Mouse (Mus musculus) liver, adult 2 months (tissue): ENCODE measurements around the gene Iffo2. TPM values are rescaled to one million over a fixed set of nuclear protein-coding genes. Genes with fewer than 3 reads are reported as not detected.
"Not testable (repeated sequence)": the region's sequence is repeated elsewhere in the genome, so short reads cannot be mapped to it uniquely, and the experiment has no call there.

ENCODE experiments used
- DNase-seq: peaks from one replicate; pipeline ENCODE4 v3.0.0-alpha.2; 2011; ENCODE audit warnings: low read depth, low spot score; ENCODE audit errors: extremely low read depth
- H3K27ac ChIP-seq: fragments of 200-500 bp; replicated peaks from 2 replicates; pipeline ENCODE4 v1.5.1; 2012; ENCODE audit warnings: low read depth, mild to moderate bottlenecking, control low read depth, inconsistent platforms, low read length; ENCODE audit not compliant: insufficient read depth
- H3K27me3 ChIP-seq: fragments of 200-500 bp; 2 replicates; pipeline ENCODE4 v1.6.1; 2012; ENCODE audit warnings: mild to moderate bottlenecking, moderate library complexity, low read length, inconsistent platforms; ENCODE audit not compliant: control insufficient read depth, insufficient read depth
- H3K36me3 ChIP-seq: fragments of 200-500 bp; 2 replicates; pipeline ENCODE4 v1.6.1; 2012; ENCODE audit warnings: low read length, inconsistent platforms; ENCODE audit not compliant: control insufficient read depth, insufficient read depth
- H3K4me1 ChIP-seq: fragments of 200-500 bp; 2 replicates; pipeline ENCODE4 v1.6.1; 2011; ENCODE audit warnings: low read length; ENCODE audit not compliant: control insufficient read depth, insufficient read depth
- H3K4me3 ChIP-seq: fragments of 200-500 bp; 2 replicates; pipeline ENCODE4 v1.5.1; 2011; ENCODE audit warnings: low read depth, mild to moderate bottlenecking, control low read depth, low read length, moderate library complexity; ENCODE audit not compliant: insufficient read depth
- H3K79me2 ChIP-seq: fragments of 200-500 bp; 2 replicates; pipeline ENCODE4 v1.6.1; 2012; ENCODE audit warnings: inconsistent platforms, mild to moderate bottlenecking, low read length, moderate library complexity; ENCODE audit not compliant: control insufficient read depth, insufficient read depth
- H3K9ac ChIP-seq: fragments of 200-500 bp; 2 replicates; pipeline ENCODE4 v1.6.1; 2012; ENCODE audit warnings: low read depth, mild to moderate bottlenecking, control low read depth, inconsistent platforms, low read length
- CTCF ChIP-seq: fragments of 200-500 bp; IDR thresholded peaks from 2 replicates; pipeline ENCODE4 v1.5.1; 2011; ENCODE audit warnings: low read depth, low read length, control low read depth
- POLR2A ChIP-seq: fragments of 200-500 bp; IDR thresholded peaks from 2 replicates; pipeline ENCODE4 v1.6.1; 2011; ENCODE audit warnings: low read length, control low read depth; ENCODE audit not compliant: insufficient read depth; ENCODE audit errors: extremely low read depth
- WGBS: fragments of 180-500 bp; shearing (Covaris S2); methylation state at CpG from one replicate; pipeline ENCODE4 v1.1.7; 2018; 5-methylcytosine and 5-hydroxymethylcytosine counted together
- polyA plus RNA-seq: library from polyadenylated mRNA; depleted of rRNA; stranded (reverse); fragments of >200 nt; gene quantifications from 2 replicates; pipeline ENCODE4 v1.2.3, GENCODE M21; 2012; rRNA removed
- total RNA-seq: library from RNA; depleted of rRNA; stranded (reverse); fragments of >200 nt; gene quantifications from 2 replicates; pipeline ENCODE4 v1.2.3, GENCODE M21; 2014; rRNA removed

The Iffo2 gene
- 4.3 and 5.4 TPM in 2 replicates for total RNA-seq
- polyA plus RNA-seq, result 5.3 and 7.0 TPM in 2 replicates

DNA sequence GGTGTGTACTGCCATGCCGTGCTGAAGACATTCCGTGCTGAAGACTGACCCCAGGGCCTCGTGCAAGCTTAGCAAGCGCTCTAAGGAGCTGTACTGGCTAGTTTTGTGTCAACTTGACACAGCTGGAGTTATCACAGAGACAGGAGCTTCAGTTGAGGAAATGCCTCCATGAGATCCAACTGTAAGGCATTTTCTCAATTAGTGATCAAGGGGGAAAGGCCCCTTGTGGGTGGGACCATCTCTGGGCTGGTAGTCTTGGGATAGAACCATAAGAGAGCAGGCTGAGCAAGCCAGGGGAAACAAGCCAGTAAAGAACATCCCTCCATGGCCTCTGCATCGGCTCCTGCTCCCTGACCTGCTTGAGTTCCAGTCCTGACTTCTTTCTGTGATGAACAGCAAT lies at the start of gene Iffo2:
Iffo2 (plus strand) TSS at position 301 of the 400 bp plus-strand sequence.
- not testable (repeated sequence) for H3K27ac ChIP-seq, H3K9ac ChIP-seq, H3K4me1 ChIP-seq, DNase-seq, H3K36me3 ChIP-seq, H3K4me3 ChIP-seq, H3K79me2 ChIP-seq, H3K27me3 ChIP-seq
- WGBS, result 90% methylated on average over 5 of the region's 5 CpGs

DNA sequence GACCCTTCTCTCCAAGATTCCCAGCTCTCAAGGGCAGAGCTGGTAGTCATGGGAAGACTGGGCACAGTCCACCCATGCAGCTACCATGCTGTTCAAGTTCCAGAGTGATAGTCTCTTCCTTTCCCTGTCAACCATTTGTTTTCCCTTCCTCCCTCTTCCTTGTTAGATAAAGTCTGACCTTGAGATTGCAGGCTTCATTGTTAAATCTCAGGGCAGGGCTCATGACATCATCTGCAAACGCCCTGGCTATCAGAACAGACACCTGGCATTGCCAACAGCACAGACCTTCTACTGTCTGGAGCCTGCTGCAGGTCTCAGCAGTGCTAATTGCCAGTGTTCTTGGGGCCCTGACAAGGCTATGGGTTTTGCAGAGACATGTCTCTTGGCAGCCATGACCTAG lies 48.9 kb upstream of the Iffo2 start:
- no peak for DNase-seq
- no peaks in the 10 kb centered on the region for H3K4me1 ChIP-seq
- H3K36me3 ChIP-seq, result peaks cover 45% of the 10 kb centered on the region
- WGBS, result 62% methylated on average over 1 of the region's 1 CpGs
- H3K79me2 ChIP-seq, result no peaks in the 10 kb centered on the region
- no peaks in the 10 kb centered on the region for H3K27me3 ChIP-seq
- no peak for TF ChIP-seq POLR2A
- TF ChIP-seq CTCF, result no peak
- H3K9ac ChIP-seq, result no peak overlapping the region
- H3K27ac ChIP-seq, result no peak overlapping the region
- no peak overlapping the region for H3K4me3 ChIP-seq

DNA sequence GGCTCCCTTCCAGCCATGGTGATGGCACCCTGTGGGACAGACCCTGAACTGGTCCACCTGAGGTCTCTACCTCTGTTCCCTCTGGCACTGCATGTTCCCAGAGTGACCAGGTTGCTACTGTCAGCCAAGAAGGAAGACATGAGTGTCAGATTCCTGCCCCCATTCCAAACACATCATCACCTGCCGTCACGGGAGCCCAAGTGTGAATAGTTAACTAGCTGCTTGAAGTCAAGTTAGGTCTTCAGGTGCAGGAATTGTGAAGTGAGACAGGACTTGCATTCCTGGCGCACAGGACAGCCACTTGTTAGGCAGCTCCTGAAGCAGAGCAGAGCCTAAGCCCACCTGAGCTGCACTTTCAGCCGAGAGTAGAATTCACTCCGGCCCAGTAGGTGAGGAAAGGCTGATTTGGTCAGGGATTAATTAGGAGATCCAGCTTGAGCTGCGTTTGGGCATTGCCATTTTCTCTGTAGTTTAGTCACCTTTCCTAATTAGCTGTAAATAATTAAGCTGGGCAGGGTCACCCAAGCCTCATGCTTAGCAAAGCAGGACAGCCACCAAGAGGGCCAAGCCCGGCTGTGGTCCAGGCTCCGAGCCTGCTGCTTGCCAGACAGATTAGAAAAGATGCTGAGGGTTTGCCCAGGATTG lies 46.8 kb upstream of the Iffo2 start:
- DNase-seq, result no peak
- 82% methylated on average over 8 of the region's 8 CpGs for WGBS
- no peak for TF ChIP-seq POLR2A
- TF ChIP-seq CTCF, result no peak
- H3K27ac ChIP-seq, result no peak overlapping the region
- H3K27me3 ChIP-seq, result no peaks in the 10 kb centered on the region
- no peaks in the 10 kb centered on the region for H3K79me2 ChIP-seq
- H3K4me3 ChIP-seq, result no peak overlapping the region
- H3K36me3 ChIP-seq, result peaks cover 40% of the 10 kb centered on the region
- H3K9ac ChIP-seq, result no peak overlapping the region
- no peaks in the 10 kb centered on the region for H3K4me1 ChIP-seq

DNA sequence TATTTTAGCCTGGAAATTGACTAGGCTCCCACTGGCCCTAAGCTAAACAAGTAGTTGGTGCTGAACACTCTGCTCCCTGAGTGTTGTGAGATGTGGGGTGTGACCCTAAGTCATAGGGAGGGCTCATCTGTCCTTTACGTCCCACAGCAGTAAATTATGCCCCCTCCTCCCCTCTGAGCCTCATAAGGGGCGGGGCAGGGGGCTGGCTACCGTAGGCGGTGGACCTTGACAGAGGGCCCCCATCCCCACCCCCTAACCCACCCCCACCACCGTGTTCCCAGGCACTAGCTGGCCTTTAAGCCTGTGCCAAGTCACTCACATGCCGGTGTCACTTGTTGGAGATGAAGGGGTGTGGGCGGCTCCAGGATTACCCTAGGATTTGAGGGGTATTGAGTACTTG lies 45.9 kb upstream of the Iffo2 start:
- Histone ChIP-seq H3K27me3 (no peaks in the 10 kb centered on the region), H3K4me3 (no peak overlapping the region), H3K36me3 (peaks cover 37% of the 10 kb centered on the region), H3K27ac (no peak overlapping the region), H3K79me2 (no peaks in the 10 kb centered on the region), H3K4me1 (no peaks in the 10 kb centered on the region), H3K9ac (no peak overlapping the region)
- TF ChIP-seq POLR2A, result no peak
- TF ChIP-seq CTCF, result no peak
- WGBS, result 83% methylated on average over 7 of the region's 7 CpGs
- DNase-seq, result no peak

DNA sequence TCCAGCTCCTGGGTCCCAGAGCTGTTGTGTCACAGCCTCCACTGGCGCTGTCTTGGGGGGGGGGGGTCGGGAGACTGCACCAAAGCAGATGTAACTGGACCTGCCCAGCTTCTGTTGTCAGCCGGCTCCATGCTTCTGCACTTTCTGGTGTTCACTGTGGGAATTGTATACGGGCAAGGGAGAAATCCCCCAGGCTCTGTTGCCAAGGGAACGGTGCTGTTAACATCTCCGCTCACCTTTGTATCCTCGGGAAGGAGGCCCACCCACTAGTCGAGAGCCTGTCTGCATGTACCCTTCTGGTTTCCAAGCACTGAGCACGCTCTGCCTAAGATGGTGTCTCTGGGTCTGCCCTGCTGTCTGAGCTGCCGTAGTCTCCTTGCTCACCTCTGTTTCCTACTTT lies 43.3 kb upstream of the Iffo2 start:
- no peak for DNase-seq
- TF ChIP-seq POLR2A, result no peak
- no peak for TF ChIP-seq CTCF
- H3K36me3 ChIP-seq, result peaks cover 30% of the 10 kb centered on the region

DNA sequence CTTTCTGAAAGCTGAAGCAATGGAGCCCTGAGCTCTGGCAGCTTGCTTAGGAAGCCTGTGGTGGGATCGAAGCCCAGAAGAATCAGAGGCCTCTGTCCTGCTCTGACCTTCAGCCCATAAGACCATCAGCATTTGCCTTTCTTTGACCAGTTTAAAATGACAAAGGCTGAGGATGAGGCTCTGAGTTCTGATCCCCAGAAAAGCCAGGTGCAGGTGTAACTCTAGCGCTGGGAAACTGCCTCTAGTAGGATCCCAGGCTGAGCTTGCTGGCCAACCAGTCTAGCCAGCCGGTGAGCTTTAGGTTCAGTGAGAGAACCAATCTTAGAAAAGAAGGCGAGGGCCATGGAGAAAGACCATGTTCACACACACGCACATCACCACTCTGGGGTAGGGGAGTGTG lies 42.0 kb upstream of the Iffo2 start:
- H3K79me2 ChIP-seq, result no peaks in the 10 kb centered on the region
- peaks cover 29% of the 10 kb centered on the region for H3K36me3 ChIP-seq
- no peak overlapping the region for H3K27ac ChIP-seq
- DNase-seq, result no peak
- 98% methylated on average over 5 of the region's 5 CpGs for WGBS
- H3K9ac ChIP-seq, result no peak overlapping the region
- no peaks in the 10 kb centered on the region for H3K27me3 ChIP-seq
- peaks cover 2% of the 10 kb centered on the region for H3K4me1 ChIP-seq
- no peak overlapping the region for H3K4me3 ChIP-seq
- no peak for TF ChIP-seq CTCF
- TF ChIP-seq POLR2A, result no peak

More for the DNA sequence above, 43.3 kb upstream of the Iffo2 start:
- Histone ChIP-seq H3K79me2 (no peaks in the 10 kb centered on the region), H3K27me3 (no peaks in the 10 kb centered on the region), H3K4me3 (no peak overlapping the region), H3K9ac (no peak overlapping the region), H3K4me1 (no peaks in the 10 kb centered on the region), H3K27ac (no peak overlapping the region)
- WGBS, result 87% methylated on average over 10 of the region's 10 CpGs
